Mouse (Mus musculus): ENCODE measurements around the gene Sult2a3. TPM values are rescaled to one million over a fixed set of nuclear protein-coding genes. Genes with fewer than 3 reads are reported as not detected.
"Not testable (repeated sequence)": the region's sequence is repeated elsewhere in the genome, so short reads cannot be mapped to it uniquely, and the experiment has no call there.

Gene Sult2a3
- not detected in 2 replicates for polyA plus RNA-seq (2014; fragmentation: Nextera tagmentation; extraction: Ambion mirVana)

- no peaks in the 10 kb centered on the region for H3K4me1 ChIP-seq (replicated peaks; ENCODE audit: control insufficient read depth, insufficient read depth, low read length)
- WGBS, result 92% methylated on average over 2 of the region's 2 CpGs
- no peak within 1 kb of the TSS for H3K4me2 ChIP-seq (replicated peaks)
- H3K4me3 ChIP-seq (replicated peaks; ENCODE audit: low read length), result no peak within 1 kb of the TSS
- no peak within 1 kb of the TSS for H3K27ac ChIP-seq
- no peak within 1 kb of the TSS for H3K9ac ChIP-seq
- no peaks in the 10 kb centered on the region for H3K36me3 ChIP-seq (replicated peaks; ENCODE audit: control insufficient read depth, insufficient read depth)
- H3K9me3 ChIP-seq (ENCODE audit: control insufficient read depth, low read length), result 0 out of 2 replicates have a peak, but pooled peaks cover 8% of the 10 kb centered on the region
- no peaks in the 10 kb centered on the region for H3K27me3 ChIP-seq (ENCODE audit: control insufficient read depth, insufficient read depth, low read length)
- DNase-seq (ENCODE audit: low spot score) (no peak), ATAC-seq (ENCODE audit: low FRiP score) (no peak)
Measured at GRCm38 (mm10) chr7:14122944-14123343, at the start of gene Sult2a3. Sult2a3 (minus strand) TSS chr7:14123044.

- DNase-seq (ENCODE audit: low spot score), result no peak
- 90% methylated on average over 2 of the region's 2 CpGs for WGBS
- H3K4me1 ChIP-seq (replicated peaks; ENCODE audit: control insufficient read depth, insufficient read depth, low read length), result no peaks in the 10 kb centered on the region
- ATAC-seq (ENCODE audit: low FRiP score), result no peak
- H3K36me3 ChIP-seq (replicated peaks; ENCODE audit: control insufficient read depth, insufficient read depth), result no peaks in the 10 kb centered on the region
- H3K4me2 ChIP-seq (replicated peaks), result no peak overlapping the region
- no peak overlapping the region for H3K4me3 ChIP-seq (replicated peaks; ENCODE audit: low read length)
- no peaks in the 10 kb centered on the region for H3K27me3 ChIP-seq (ENCODE audit: control insufficient read depth, insufficient read depth, low read length)
- H3K27ac ChIP-seq, result no peak overlapping the region
- H3K9ac ChIP-seq, result no peak overlapping the region
- 0 out of 2 replicates have a peak, but pooled peaks cover 8% of the 10 kb centered on the region for H3K9me3 ChIP-seq (ENCODE audit: control insufficient read depth, low read length)
Measured at GRCm38 (mm10) chr7:14120436-14120835, 2.4 kb downstream of the Sult2a3 start.

- not testable (repeated sequence) for ATAC-seq (ENCODE audit: low FRiP score); H3K9me3 ChIP-seq (ENCODE audit: control insufficient read depth, low read length); DNase-seq (ENCODE audit: low spot score); H3K36me3 ChIP-seq (replicated peaks; ENCODE audit: control insufficient read depth, insufficient read depth); H3K4me2 ChIP-seq (replicated peaks); H3K4me3 ChIP-seq (replicated peaks; ENCODE audit: low read length); H3K9ac ChIP-seq; H3K4me1 ChIP-seq (replicated peaks; ENCODE audit: control insufficient read depth, insufficient read depth, low read length); H3K27ac ChIP-seq; H3K27me3 ChIP-seq (ENCODE audit: control insufficient read depth, insufficient read depth, low read length)
- WGBS, result 70% methylated on average over 3 of the region's 3 CpGs
Measured at GRCm38 (mm10) chr7:14119865-14120264, 3.0 kb downstream of the Sult2a3 start.

- ATAC-seq (ENCODE audit: low FRiP score) (no peak), DNase-seq (ENCODE audit: low spot score) (no peak)
- H3K4me3 ChIP-seq (replicated peaks; ENCODE audit: low read length), result no peak overlapping the region
- WGBS, result 24% methylated on average over 1 of the region's 1 CpGs
- H3K4me1 ChIP-seq (replicated peaks; ENCODE audit: control insufficient read depth, insufficient read depth, low read length), result no peaks in the 10 kb centered on the region
- H3K4me2 ChIP-seq (replicated peaks), result no peak overlapping the region
- no peak overlapping the region for H3K9ac ChIP-seq
- H3K36me3 ChIP-seq (replicated peaks; ENCODE audit: control insufficient read depth, insufficient read depth), result no peaks in the 10 kb centered on the region
- no peak overlapping the region for H3K27ac ChIP-seq
- peaks cover 20% of the 10 kb centered on the region; the same call in 1 of the 2 replicates for H3K9me3 ChIP-seq (ENCODE audit: control insufficient read depth, low read length)
- no peaks in the 10 kb centered on the region for H3K27me3 ChIP-seq (ENCODE audit: control insufficient read depth, insufficient read depth, low read length)
Measured at GRCm38 (mm10) chr7:14116761-14117160, 6.1 kb downstream of the Sult2a3 start.

GRCm38 (mm10) chr7:14114471-14114870 is 8.4 kb downstream of the Sult2a3 start:
- not testable (repeated sequence) for H3K4me3 ChIP-seq (replicated peaks; ENCODE audit: low read length); H3K36me3 ChIP-seq (replicated peaks; ENCODE audit: control insufficient read depth, insufficient read depth); H3K9ac ChIP-seq; H3K4me1 ChIP-seq (replicated peaks; ENCODE audit: control insufficient read depth, insufficient read depth, low read length); DNase-seq (ENCODE audit: low spot score); ATAC-seq (ENCODE audit: low FRiP score); H3K27me3 ChIP-seq (ENCODE audit: control insufficient read depth, insufficient read depth, low read length); H3K4me2 ChIP-seq (replicated peaks); H3K27ac ChIP-seq
- WGBS, result 65% methylated on average over 3 of the region's 3 CpGs
- peaks cover 22% of the 10 kb centered on the region; the same call in 1 of the 2 replicates for H3K9me3 ChIP-seq (ENCODE audit: control insufficient read depth, low read length)

GRCm38 (mm10) chr7:14047821-14048220 is 75.0 kb downstream of the Sult2a3 start:
- WGBS, result 74% methylated on average over 1 of the region's 1 CpGs
- not testable (repeated sequence) for H3K27me3 ChIP-seq (ENCODE audit: control insufficient read depth, insufficient read depth, low read length); H3K4me1 ChIP-seq (replicated peaks; ENCODE audit: control insufficient read depth, insufficient read depth, low read length); H3K27ac ChIP-seq; H3K4me2 ChIP-seq (replicated peaks); ATAC-seq (ENCODE audit: low FRiP score); H3K36me3 ChIP-seq (replicated peaks; ENCODE audit: control insufficient read depth, insufficient read depth); DNase-seq (ENCODE audit: low spot score); H3K9ac ChIP-seq; H3K4me3 ChIP-seq (replicated peaks; ENCODE audit: low read length)
- 0 out of 2 replicates have a peak, but pooled peaks cover 14% of the 10 kb centered on the region for H3K9me3 ChIP-seq (ENCODE audit: control insufficient read depth, low read length)

GRCm38 (mm10) chr7:14030831-14031230 is 92.0 kb downstream of the Sult2a3 start:
- H3K27ac ChIP-seq; DNase-seq (ENCODE audit: low spot score); H3K4me2 ChIP-seq (replicated peaks); H3K4me3 ChIP-seq (replicated peaks; ENCODE audit: low read length); ATAC-seq (ENCODE audit: low FRiP score); H3K27me3 ChIP-seq (ENCODE audit: control insufficient read depth, insufficient read depth, low read length); H3K36me3 ChIP-seq (replicated peaks; ENCODE audit: control insufficient read depth, insufficient read depth); H3K4me1 ChIP-seq (replicated peaks; ENCODE audit: control insufficient read depth, insufficient read depth, low read length); H3K9ac ChIP-seq: not testable (repeated sequence)
- H3K9me3 ChIP-seq (ENCODE audit: control insufficient read depth, low read length), result peaks cover 19% of the 10 kb centered on the region; the same call in 1 of the 2 replicates

Other genes starting within 250 kb of the Sult2a3 start
- not detected in 2 replicates for gene Sult2a4, start 133.4 kb downstream of the Sult2a3 start, polyA plus RNA-seq (2014; fragmentation: Nextera tagmentation; extraction: Ambion mirVana)
- not detected in 2 replicates for gene Sult2a6, start 131.8 kb upstream of the Sult2a3 start, polyA plus RNA-seq (2014; fragmentation: Nextera tagmentation; extraction: Ambion mirVana)
- not detected in 2 replicates for gene Obox8, start 210.5 kb upstream of the Sult2a3 start, polyA plus RNA-seq (2014; fragmentation: Nextera tagmentation; extraction: Ambion mirVana)

Data from hindbrain, embryonic 14.5 days (tissue).